Mouse (Mus musculus) neural tube, embryonic 10.5 days (tissue): ENCODE measurements at regions not wholly inside any gene's neighbourhood (a gene's known extent, or its start where the extent isn't known, plus 50 kb on each side); places are given as distances from the start of the nearest gene placed in this dataset.

Experiments used
- DNase-seq: peaks from one replicate; pipeline ENCODE4 v3.0.0-alpha.2; 2017; ENCODE audit warnings: low spot score; ENCODE audit errors: extremely low spot score

- DNase-seq = no peak
These were observed 119.3 kb downstream of the Ttc8 start for GRCm38 (mm10) chr12:99039497-99040322.

- no peak for DNase-seq
These were observed 121.2 kb downstream of the Ttc8 start for GRCm38 (mm10) chr12:99041606-99042005.

- DNase-seq = no peak
These were observed 122.8 kb downstream of the Ttc8 start for GRCm38 (mm10) chr12:99042918-99043862.

GRCm38 (mm10) chr12:99044477-99044876 lies 124.1 kb downstream of the Ttc8 start:
- DNase-seq = no peak

- no peak for DNase-seq
These were observed 130.1 kb downstream of the Ttc8 start for GRCm38 (mm10) chr12:99050426-99050825.

- DNase-seq = no peak
These were observed 132.2 kb downstream of the Ttc8 start for GRCm38 (mm10) chr12:99052599-99052998.

- no peak for DNase-seq
These were observed 137.1 kb downstream of the Ttc8 start for GRCm38 (mm10) chr12:99057521-99057920.

- DNase-seq = no peak
These were observed 138.5 kb downstream of the Ttc8 start for GRCm38 (mm10) chr12:99058916-99059315.

GRCm38 (mm10) chr12:99059491-99059890 lies 139.1 kb downstream of the Ttc8 start:
- DNase-seq = no peak

GRCm38 (mm10) chr12:99060702-99061101 lies 140.3 kb downstream of the Ttc8 start:
- DNase-seq = no peak

GRCm38 (mm10) chr12:99063441-99063840 lies 143.1 kb downstream of the Ttc8 start:
- DNase-seq = no peak

- no peak for DNase-seq
These were observed 143.5 kb downstream of the Ttc8 start for GRCm38 (mm10) chr12:99063885-99064284.

- DNase-seq = no peak
These were observed 147.6 kb downstream of the Ttc8 start for GRCm38 (mm10) chr12:99067962-99068361.

- DNase-seq = no peak
These were observed 153.4 kb downstream of the Ttc8 start for GRCm38 (mm10) chr12:99073766-99074165.

GRCm38 (mm10) chr12:99077366-99077765 lies 157.0 kb downstream of the Ttc8 start:
- no peak for DNase-seq

GRCm38 (mm10) chr12:99079873-99080272 lies 159.5 kb downstream of the Ttc8 start:
- DNase-seq = no peak

GRCm38 (mm10) chr12:99083616-99084015 lies 163.2 kb downstream of the Ttc8 start:
- no peak for DNase-seq

- peak; percentile 92 for DNase-seq
These were observed 163.8 kb downstream of the Ttc8 start for GRCm38 (mm10) chr12:99084144-99084543.

- no peak for DNase-seq
These were observed 166.9 kb downstream of the Ttc8 start for GRCm38 (mm10) chr12:99087286-99087685.

GRCm38 (mm10) chr12:99091770-99092169 lies 171.4 kb downstream of the Ttc8 start:
- no peak for DNase-seq

- DNase-seq = no peak
These were observed 172.8 kb downstream of the Ttc8 start for GRCm38 (mm10) chr12:99093151-99093550.

- DNase-seq = no peak
These were observed 173.6 kb downstream of the Ttc8 start for GRCm38 (mm10) chr12:99093989-99094388.
